Mouse (Mus musculus): ENCODE measurements around the gene Ate1. TPM values are rescaled to one million over a fixed set of nuclear protein-coding genes. Genes with fewer than 3 reads are reported as not detected.

Gene Ate1
- total RNA-seq, 2 experiments from 2014 or later, result 29.5 to 32.5 TPM

DNA sequence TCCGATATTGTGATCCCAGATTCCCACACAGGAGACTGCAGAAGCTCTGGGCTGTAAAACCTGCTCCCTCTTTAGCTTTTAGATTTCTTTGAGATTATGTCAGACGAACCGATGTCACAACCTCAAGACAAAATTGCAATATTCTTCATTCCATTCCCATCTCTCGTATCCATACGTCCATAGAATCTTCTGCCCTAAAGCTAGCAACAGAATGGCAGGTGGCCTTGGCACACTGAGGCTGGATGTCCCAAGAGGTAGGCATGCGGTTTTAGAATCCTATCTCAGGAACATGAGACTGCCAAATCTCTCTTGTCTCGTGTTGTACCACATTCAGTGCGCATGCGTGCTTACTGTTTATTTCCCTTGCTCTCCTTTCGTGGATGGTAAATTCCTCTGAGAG, 154.5 kb downstream of the Ate1 start:
- intact Hi-C loops (cut with DNase I), result no loop called here
- no peak for DNase-seq

Other genes with a start within 250 kb of the Ate1 start
- 10 to 100 TPM; 44.3 to 44.4 TPM for gene Nsmce4a, start 52.7 kb upstream of the Ate1 start, total RNA-seq (2021)
- gene Tacc2, start 57.1 kb upstream of the Ate1 start, total RNA-seq (2021), result 100 to 1,000 TPM; 316 to 336 TPM